Mouse (Mus musculus): ENCODE measurements at regions not wholly inside any gene's neighbourhood (a gene's known extent, or its start where the extent isn't known, plus 50 kb on each side); places are given as distances from the start of the nearest gene placed in this dataset.

DNA sequence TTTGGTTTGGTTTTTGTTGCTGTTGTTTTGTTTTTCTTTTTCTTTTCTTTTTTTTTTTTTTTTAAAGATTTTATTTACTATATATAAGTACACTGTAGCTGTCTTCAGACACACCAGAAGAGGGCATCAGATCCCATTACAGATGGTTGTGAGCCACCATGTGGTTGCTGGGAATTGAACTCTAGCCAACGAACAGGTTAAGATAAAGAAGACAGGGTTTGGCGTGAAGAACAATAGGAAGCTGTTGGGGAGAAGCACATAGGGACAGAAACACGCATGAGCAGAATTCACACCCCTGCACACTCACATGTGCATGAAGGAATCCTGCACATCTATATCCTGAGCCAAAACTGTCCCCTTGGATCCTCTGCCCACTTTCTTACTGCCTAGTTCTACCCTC lies 135.0 kb downstream of the Mrm1 start:
- Histone ChIP-seq H3K4me1 (ENCODE audit: control insufficient read depth in 1 of 2, insufficient read depth in 2 of 2) (peaks cover 0 to 4% of the 10 kb centered on the region in 2 experiments; a peak in 1 of 4 replicates), H3K4me2 (ENCODE audit: insufficient read depth, low read depth, poor library complexity, severe bottlenecking) (no peak overlapping the region), H3K4me3 (replicated peaks in 1 of 3; ENCODE audit: low read depth in 2 of 3, low read length in 2 of 3, poor library complexity in 1 of 3) (no peak overlapping the region), H3K79me2 (replicated peaks; ENCODE audit: control insufficient read depth, extremely low read depth, insufficient read depth, poor library complexity, severe bottlenecking) (no peaks in the 10 kb centered on the region), H3K36me3 (replicated peaks in 1 of 2; ENCODE audit: control insufficient read depth in 1 of 2, insufficient read depth in 1 of 2, low read length in 1 of 2) (no peaks in the 10 kb centered on the region), H3K9me3 (replicated peaks; ENCODE audit: low read length) (peaks cover 3% of the 10 kb centered on the region), H3K27me3 (replicated peaks) (peaks cover 89% of the 10 kb centered on the region), H3K9ac (ENCODE audit: insufficient read depth, low read depth) (no peak overlapping the region), H3K27ac (ENCODE audit: insufficient read depth, low read depth) (no peak overlapping the region)
- no peak for DNase-seq (ENCODE audit: extremely low read depth)
- dilution Hi-C loops (cut with MboI; ENCODE audit: extremely low pct_ligation_motif_present, extremely low pct_unique_long_range_greater_than_20kb, low sequenced_read_pairs) (no loop called here), in situ Hi-C loops (cut with MboI; ENCODE audit: low pct_ligation_motif_present, low pct_unique_long_range_greater_than_20kb, low sequenced_read_pairs) (no loop called here)
- TF ChIP-seq JUN (IDR thresholded peaks at IDR 0.05; ENCODE audit: insufficient read depth, low read depth, low read length) (no peak), TCF12 (IDR thresholded peaks at IDR 0.05; ENCODE audit: low read depth, low read length) (no peak), PAX5 (IDR thresholded peaks at IDR 0.05; ENCODE audit: low read length) (no peak), EP300 (IDR thresholded peaks at IDR 0.05; ENCODE audit: low read length) (no peak), ZMIZ1 (IDR thresholded peaks at IDR 0.05; ENCODE audit: low read depth, low read length) (no peak), NRF1 (IDR thresholded peaks at IDR 0.05; ENCODE audit: low read depth, low read length) (no peak), KAT2A (IDR thresholded peaks at IDR 0.05; ENCODE audit: insufficient replicate concordance, low read length) (no peak), BHLHE40 (IDR thresholded peaks at IDR 0.05; ENCODE audit: low read depth, low read length) (no peak), MXI1 (IDR thresholded peaks at IDR 0.05; ENCODE audit: low read depth, low read length) (no peak), NELFE (IDR thresholded peaks at IDR 0.05; ENCODE audit: low read depth, low read length) (no peak), MYC (IDR thresholded peaks at IDR 0.05; ENCODE audit: low read depth, low read length) (no peak)

- Histone ChIP-seq H3K4me3 (replicated peaks in 1 of 3; ENCODE audit: low read depth in 2 of 3, low read length in 2 of 3, poor library complexity in 1 of 3) (no peak overlapping the region), H3K36me3 (replicated peaks in 1 of 2; ENCODE audit: control insufficient read depth in 1 of 2, insufficient read depth in 1 of 2, low read length in 1 of 2) (no peaks in the 10 kb centered on the region), H3K79me2 (replicated peaks; ENCODE audit: control insufficient read depth, extremely low read depth, insufficient read depth, poor library complexity, severe bottlenecking) (no peaks in the 10 kb centered on the region), H3K4me2 (ENCODE audit: insufficient read depth, low read depth, poor library complexity, severe bottlenecking) (no peak overlapping the region), H3K27me3 (replicated peaks) (peaks cover 92% of the 10 kb centered on the region), H3K4me1 (ENCODE audit: control insufficient read depth in 1 of 2, insufficient read depth in 2 of 2) (peaks cover 0 to 4% of the 10 kb centered on the region in 2 experiments; a peak in 2 of 4 replicates), H3K9ac (ENCODE audit: insufficient read depth, low read depth) (no peak overlapping the region), H3K9me3 (replicated peaks; ENCODE audit: low read length) (no peaks in the 10 kb centered on the region), H3K27ac (ENCODE audit: insufficient read depth, low read depth) (no peak overlapping the region)
- TF ChIP-seq RAD21 (IDR thresholded peaks at IDR 0.05; ENCODE audit: low read depth, low read length): no peak
- no peak for TF ChIP-seq ZKSCAN1 (IDR thresholded peaks at IDR 0.05; ENCODE audit: borderline replicate concordance, low read depth, low read length)
- no peak for TF ChIP-seq CHD2 (IDR thresholded peaks at IDR 0.05; ENCODE audit: low read length)
- TF ChIP-seq SMC3 (IDR thresholded peaks at IDR 0.05; ENCODE audit: low read depth, low read length): no peak
- no peak for TF ChIP-seq PAX5 (IDR thresholded peaks at IDR 0.05; ENCODE audit: low read length)
- no peak for TF ChIP-seq POLR2A (IDR thresholded peaks at IDR 0.05; ENCODE audit: low read depth, low read length)
- TF ChIP-seq E2F4 (IDR thresholded peaks at IDR 0.05; ENCODE audit: insufficient replicate concordance, low read depth, low read length): no peak
- TF ChIP-seq JUN (IDR thresholded peaks at IDR 0.05; ENCODE audit: insufficient read depth, low read depth, low read length): no peak
- TF ChIP-seq EP300 (IDR thresholded peaks at IDR 0.05; ENCODE audit: low read length): no peak
- no peak for TF ChIP-seq NELFE (IDR thresholded peaks at IDR 0.05; ENCODE audit: low read depth, low read length)
- TF ChIP-seq USF2 (conservative IDR thresholded peaks at IDR 0.05; ENCODE audit: low read depth, low read length): no peak
- TF ChIP-seq ZNF384 (IDR thresholded peaks at IDR 0.05; ENCODE audit: low read depth, low read length): no peak
- TF ChIP-seq JUND (conservative IDR thresholded peaks at IDR 0.05; ENCODE audit: low read depth, low read length): no peak
- no peak for TF ChIP-seq RCOR1 (conservative IDR thresholded peaks at IDR 0.05; ENCODE audit: low read depth, low read length)
- dilution Hi-C loops (cut with MboI; ENCODE audit: extremely low pct_ligation_motif_present, extremely low pct_unique_long_range_greater_than_20kb, low sequenced_read_pairs): no loop called here
- in situ Hi-C loops (cut with MboI; ENCODE audit: low pct_ligation_motif_present, low pct_unique_long_range_greater_than_20kb, low sequenced_read_pairs): no loop called here
- no peak for DNase-seq (ENCODE audit: extremely low read depth)
Observed at GRCm38 (mm10) chr11:84682931-84683330, 136.4 kb downstream of the Mrm1 start.

Data from CH12.LX (cell line).